Mouse (Mus musculus) MEL (cell line): ENCODE data around the gene Vax2. TPM values are rescaled to one million over a fixed set of nuclear protein-coding genes. Genes with fewer than 3 reads are reported as not detected.

Experiments used
- DNase-seq: peaks from one replicate; pipeline ENCODE4 v3.0.0; 2011; ENCODE audit warnings: low read depth, low spot score
- H3K27ac ChIP-seq: 2 replicates; pipeline ENCODE4 v1.5.1; 2012; ENCODE audit warnings: low read depth, mild to moderate bottlenecking, control low read depth, low read length, moderate library complexity; ENCODE audit not compliant: control insufficient read depth
- H3K27me3 ChIP-seq, 2 experiments: fragments of 150-350 bp in 1 of 2; sonication (generic) in 1 of 2; 2 replicates each; pipeline ENCODE4 v1.6.1; 2012; ENCODE audit warnings: low read length in 2 of 2, mild to moderate bottlenecking in 2 of 2, improper control_type of control experiment in 1 of 2, moderate library complexity in 1 of 2; ENCODE audit not compliant: insufficient read depth in 2 of 2, control insufficient read depth in 1 of 2
- H3K36me3 ChIP-seq, 2 experiments: 2 replicates each; pipeline ENCODE4 v1.6.1; 2012 to 2014; ENCODE audit warnings: low read length in 2 of 2, improper control_type of control experiment in 1 of 2, inconsistent platforms in 1 of 2, mild to moderate bottlenecking in 1 of 2; ENCODE audit not compliant: insufficient read depth in 2 of 2, control insufficient read depth in 1 of 2
- H3K4me1 ChIP-seq, 2 experiments: fragments of 150-350 bp in 1 of 2; sonication (generic) in 1 of 2; 2 replicates each; pipeline ENCODE4 v1.6.1; 2012; ENCODE audit warnings: low read length in 2 of 2, improper control_type of control experiment in 1 of 2, mild to moderate bottlenecking in 1 of 2; ENCODE audit not compliant: insufficient read depth in 2 of 2, control insufficient read depth in 1 of 2
- H3K4me3 ChIP-seq, 2 experiments: fragments of 150-350 bp in 1 of 2; sonication (generic) in 1 of 2; 2 replicates each; pipeline ENCODE4 v1.5.1; 2012; ENCODE audit warnings: low read depth in 2 of 2, low read length in 2 of 2, mild to moderate bottlenecking in 2 of 2, moderate library complexity in 2 of 2, control low read depth in 1 of 2, improper control_type of control experiment in 1 of 2; ENCODE audit not compliant: control insufficient read depth in 1 of 2, insufficient read depth in 1 of 2
- H3K79me2 ChIP-seq: 2 replicates; pipeline ENCODE4 v1.6.1; 2012; ENCODE audit warnings: mild to moderate bottlenecking, low read length, moderate library complexity; ENCODE audit not compliant: control insufficient read depth, poor library complexity, insufficient read depth
- H3K9ac ChIP-seq: 2 replicates; pipeline ENCODE4 v1.6.1; 2012; ENCODE audit warnings: low read depth, mild to moderate bottlenecking, control low read depth, low read length, moderate library complexity; ENCODE audit not compliant: control insufficient read depth, poor library complexity, severe bottlenecking
- H3K9me3 ChIP-seq: fragments of 150-350 bp; sonication (generic); replicated peaks from 2 replicates; pipeline ENCODE4 v1.6.1; 2012; ENCODE audit warnings: mild to moderate bottlenecking, low read length, improper control_type of control experiment, moderate library complexity; ENCODE audit not compliant: insufficient read depth
- BHLHE40 ChIP-seq: IDR thresholded peaks from 2 replicates; pipeline ENCODE4 v1.6.1; 2012; ENCODE audit warnings: low read depth, mild to moderate bottlenecking, inconsistent platforms, low read length, improper control_type of control experiment, borderline replicate concordance
- CHD1 ChIP-seq: IDR thresholded peaks from 2 replicates; pipeline ENCODE4 v1.6.1; 2012; ENCODE audit warnings: low read depth, mild to moderate bottlenecking, inconsistent platforms, low read length, improper control_type of control experiment
- ELF1 ChIP-seq: IDR thresholded peaks from 2 replicates; pipeline ENCODE4 v1.6.1; 2014; ENCODE audit warnings: low read depth, mild to moderate bottlenecking, inconsistent platforms, low read length, improper control_type of control experiment, moderate library complexity
- EP300 ChIP-seq, 2 experiments: IDR thresholded peaks; 2 replicates each; pipeline ENCODE4 v1.6.1; 2011; ENCODE audit warnings: improper control_type of control experiment in 2 of 2, low read length in 2 of 2, low read depth in 1 of 2, mild to moderate bottlenecking in 1 of 2
- GATA1 ChIP-seq: IDR thresholded peaks from 2 replicates; pipeline ENCODE4 v1.6.1; 2011; ENCODE audit warnings: low read depth, low read length, improper control_type of control experiment
- HCFC1 ChIP-seq: IDR thresholded peaks from 2 replicates; pipeline ENCODE4 v1.6.1; 2012; ENCODE audit warnings: low read depth, mild to moderate bottlenecking, inconsistent platforms, low read length, improper control_type of control experiment, moderate library complexity
- JUND ChIP-seq: IDR thresholded peaks from 2 replicates; pipeline ENCODE4 v1.6.1; 2011; ENCODE audit warnings: low read depth, mild to moderate bottlenecking, improper control_type of control experiment, low read length
- MAX ChIP-seq: IDR thresholded peaks from 2 replicates; pipeline ENCODE4 v1.6.1; 2011; ENCODE audit warnings: low read length, improper control_type of control experiment
- MAZ ChIP-seq: IDR thresholded peaks from 2 replicates; pipeline ENCODE4 v1.6.1; 2012; ENCODE audit warnings: low read depth, mild to moderate bottlenecking, inconsistent platforms, low read length, improper control_type of control experiment
- MYB ChIP-seq: IDR thresholded peaks from 2 replicates; pipeline ENCODE4 v1.6.1; 2011; ENCODE audit warnings: mild to moderate bottlenecking, low read depth, low read length, improper control_type of control experiment
- MYC ChIP-seq: IDR thresholded peaks from 2 replicates; pipeline ENCODE4 v1.6.1; 2011; ENCODE audit warnings: low read depth, mild to moderate bottlenecking, low read length, improper control_type of control experiment, moderate library complexity
- NRF1 ChIP-seq: IDR thresholded peaks from 2 replicates; pipeline ENCODE4 v1.6.1; 2014; ENCODE audit warnings: low read depth, mild to moderate bottlenecking, inconsistent platforms, low read length, improper control_type of control experiment, moderate library complexity; ENCODE audit not compliant: poor library complexity, insufficient read depth, severe bottlenecking
- POLR2A ChIP-seq, 2 experiments: IDR thresholded peaks; 2 replicates each; pipeline ENCODE4 v1.6.1; 2011 to 2012; ENCODE audit warnings: low read length in 2 of 2, mild to moderate bottlenecking in 2 of 2, control low read depth in 1 of 2, improper control_type of control experiment in 1 of 2, low read depth in 1 of 2, moderate library complexity in 1 of 2; ENCODE audit not compliant: control insufficient read depth in 1 of 2, insufficient read depth in 1 of 2, poor library complexity in 1 of 2
- POLR2AphosphoS5 ChIP-seq: IDR thresholded peaks from 2 replicates; pipeline ENCODE4 v1.6.1; 2012; ENCODE audit warnings: low read depth, borderline replicate concordance, mild to moderate bottlenecking, inconsistent platforms, low read length, moderate library complexity, mixed read lengths
- RAD21 ChIP-seq: IDR thresholded peaks from 2 replicates; pipeline ENCODE4 v1.6.1; 2011; ENCODE audit warnings: mild to moderate bottlenecking, low read depth, low read length, improper control_type of control experiment
- RCOR1 ChIP-seq: IDR thresholded peaks from 2 replicates; pipeline ENCODE4 v1.6.1; 2012; ENCODE audit warnings: low read depth, mild to moderate bottlenecking, inconsistent platforms, low read length, improper control_type of control experiment
- SIN3A ChIP-seq: IDR thresholded peaks from 2 replicates; pipeline ENCODE4 v1.6.1; 2012; ENCODE audit warnings: low read length, improper control_type of control experiment, inconsistent platforms
- SMC3 ChIP-seq: IDR thresholded peaks from 2 replicates; pipeline ENCODE4 v1.6.1; 2011; ENCODE audit warnings: low read depth, low read length, improper control_type of control experiment
- TBP ChIP-seq: IDR thresholded peaks from 2 replicates; pipeline ENCODE4 v1.8.0; 2011; ENCODE audit warnings: low read depth, low read length, improper control_type of control experiment
- USF1 ChIP-seq: IDR thresholded peaks from 2 replicates; pipeline ENCODE4 v1.6.1; 2014; ENCODE audit warnings: low read depth, mild to moderate bottlenecking, inconsistent platforms, low read length, improper control_type of control experiment, moderate library complexity
- USF2 ChIP-seq, 2 experiments: IDR thresholded peaks; 2 replicates each; pipeline ENCODE4 v1.6.1; 2011 to 2012; ENCODE audit warnings: improper control_type of control experiment in 2 of 2, low read length in 2 of 2, borderline replicate concordance in 1 of 2, inconsistent platforms in 1 of 2, low read depth in 1 of 2, mild to moderate bottlenecking in 1 of 2; ENCODE audit not compliant: insufficient read depth in 1 of 2
- ZC3H11A ChIP-seq: IDR thresholded peaks from 2 replicates; pipeline ENCODE4 v1.6.1; 2012; ENCODE audit warnings: low read depth, mild to moderate bottlenecking, inconsistent platforms, low read length, improper control_type of control experiment
- ZKSCAN1 ChIP-seq: IDR thresholded peaks from 2 replicates; pipeline ENCODE4 v1.6.1; 2012; ENCODE audit warnings: low read depth, mild to moderate bottlenecking, inconsistent platforms, low read length, improper control_type of control experiment, moderate library complexity
- polyA plus RNA-seq, 2 experiments: library from polyadenylated mRNA; stranded (reverse) in 1 of 2; unstranded in 1 of 2; fragments of >175 nt in 1 of 2; fragments of >200 nt in 1 of 2; gene quantifications; 2 replicates each; pipeline versions ENCODE4 v1.2.1 to v1.2.4; 2012; ENCODE audit warnings: low replicate concordance in 2 of 2, low read depth in 1 of 2; ENCODE audit not compliant: insufficient read length in 2 of 2, insufficient read depth in 1 of 2, missing spikeins in 1 of 2
- total RNA-seq: library from RNA; depleted of rRNA; stranded (reverse); fragments of 300-350 nt; gene quantifications from 2 replicates; pipeline ENCODE4 v1.2.3, GENCODE M21; 2012

Vax2 gene
- total and polyA plus RNA-seq, 3 experiments, result 0.46 to 3.2 TPM; not detected in 1

DNA sequence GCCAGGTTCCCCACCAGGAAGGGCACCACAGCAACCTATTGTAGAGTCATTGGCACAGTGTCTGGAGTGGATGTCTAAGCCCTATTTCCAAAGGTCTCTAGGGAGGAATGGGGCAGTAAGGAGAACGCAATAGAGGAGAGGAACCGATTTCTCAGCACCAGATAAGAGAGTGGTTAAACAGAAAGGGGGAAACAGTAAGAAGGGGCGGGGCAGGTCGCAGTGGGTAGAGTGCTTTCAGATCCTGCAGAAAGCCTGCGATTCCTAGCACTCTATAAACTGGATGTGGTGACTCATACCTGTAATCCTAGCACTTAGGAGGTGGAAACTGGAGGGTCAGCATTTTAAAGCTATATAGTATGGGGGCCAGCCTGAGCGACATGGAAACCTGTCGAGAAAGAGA lies 14.4 kb upstream of the Vax2 start:
- peaks cover 0 to 3% of the 10 kb centered on the region in 2 experiments; a peak in 1 of 4 replicates for H3K27me3 ChIP-seq
- peaks cover 2 to 17% of the 10 kb centered on the region in 2 experiments; a peak in 3 of 4 replicates for H3K4me1 ChIP-seq
- H3K79me2 ChIP-seq, result no peaks in the 10 kb centered on the region
- TF ChIP-seq EP300 (IDR thresholded peaks at IDR 0.05; ENCODE audit: low read depth in 1 of 2, low read length in 2 of 2) (peak in 1 of 2 experiments; percentile 25; a peak in 1 of 4 replicates), MYC (no peak), POLR2A (IDR thresholded peaks at IDR 0.05; ENCODE audit: control insufficient read depth in 1 of 2, insufficient read depth in 1 of 2, low read depth in 1 of 2, low read length in 2 of 2, poor library complexity in 1 of 2) (no peak), ZC3H11A (no peak), NRF1 (no peak), ZKSCAN1 (no peak), ELF1 (no peak), TBP (no peak), JUND (no peak), SIN3A (no peak), MYB (no peak), HCFC1 (no peak), CHD1 (no peak), RCOR1 (no peak), MAX (no peak), SMC3 (no peak), POLR2AphosphoS5 (no peak), BHLHE40 (no peak), USF2 (IDR thresholded peaks at IDR 0.05; ENCODE audit: borderline replicate concordance in 1 of 2, insufficient read depth in 1 of 2, low read depth in 1 of 2, low read length in 2 of 2) (no peak), RAD21 (no peak), USF1 (no peak), GATA1 (peak; percentile 50; the same call in 1 of the 2 replicates), MAZ (peak; percentile 42; the same call in 1 of the 2 replicates)
- peak; percentile 65 for DNase-seq
- H3K4me3 ChIP-seq, result peak overlapping the region in 1 of 2 experiments; percentile 40; a peak in 1 of 4 replicates
- H3K9ac ChIP-seq, result no peak overlapping the region
- H3K27ac ChIP-seq, result no peak overlapping the region
- H3K9me3 ChIP-seq, result no peaks in the 10 kb centered on the region
- H3K36me3 ChIP-seq, result peaks cover 0 to 3% of the 10 kb centered on the region in 2 experiments; a peak in 2 of 4 replicates
